Mouse (Mus musculus) neutrophil, adult 5-6 weeks (primary cell): ENCODE data around the gene Ablim1. TPM values are rescaled to one million over a fixed set of nuclear protein-coding genes. Genes with fewer than 3 reads are reported as not detected.

Experiments used
- ATAC-seq: fragments of 151-379, 151-347 bp; 2 replicates; pipeline ENCODE4 v1.8.0; 2017; ENCODE audit warnings: mild to moderate bottlenecking, moderate TSS enrichment; ENCODE audit not compliant: insufficient number of reproducible peaks, poor library complexity, low FRiP score, severe bottlenecking; ENCODE audit errors: extremely low read depth
- total RNA-seq: library from RNA; stranded (forward); fragments of 200-1000 nt; gene quantifications from 2 replicates; pipeline ENCODE4 v1.2.3, GENCODE M21; 2017

Gene Ablim1
- 255 TPM in 2 replicates for total RNA-seq

DNA sequence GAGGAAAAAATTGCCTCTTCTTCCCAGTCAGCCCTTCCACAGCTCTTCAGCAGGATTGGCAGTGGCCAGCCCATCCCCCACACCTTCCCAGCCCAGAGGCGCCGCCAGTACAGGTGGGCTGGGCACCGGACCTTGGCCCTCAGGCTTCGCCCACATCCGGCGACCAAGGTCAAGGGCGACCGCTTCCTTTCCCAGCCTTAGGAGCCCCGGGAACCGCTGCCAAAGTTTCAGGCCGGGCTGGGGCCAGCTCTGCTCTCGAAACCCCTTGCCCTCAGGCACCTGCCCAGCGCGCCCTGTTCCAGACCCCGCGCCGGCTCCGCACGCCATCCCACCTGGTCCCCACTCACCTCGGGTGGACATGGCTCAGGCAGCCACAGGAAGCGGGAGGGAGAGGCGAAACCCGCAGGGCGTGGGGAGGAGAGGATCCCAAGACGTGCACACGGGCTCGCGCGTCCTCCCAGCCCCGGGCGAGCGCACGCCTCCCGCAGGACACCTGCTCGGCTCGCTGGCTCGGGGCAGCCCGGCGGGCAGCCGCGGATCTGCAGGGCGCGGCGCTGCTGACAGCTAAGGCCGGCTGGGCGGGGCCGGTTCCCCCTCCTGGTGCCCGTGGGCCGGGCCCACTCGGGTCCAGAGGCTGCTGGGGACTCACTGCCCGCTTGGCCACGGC, at the start of gene Ablim1:
TSS of gene Ablim1 (minus strand) at position 574 of the 667 bp plus-strand sequence.
- peak; percentile 43; the same call in 1 of the 2 replicates for ATAC-seq

DNA sequence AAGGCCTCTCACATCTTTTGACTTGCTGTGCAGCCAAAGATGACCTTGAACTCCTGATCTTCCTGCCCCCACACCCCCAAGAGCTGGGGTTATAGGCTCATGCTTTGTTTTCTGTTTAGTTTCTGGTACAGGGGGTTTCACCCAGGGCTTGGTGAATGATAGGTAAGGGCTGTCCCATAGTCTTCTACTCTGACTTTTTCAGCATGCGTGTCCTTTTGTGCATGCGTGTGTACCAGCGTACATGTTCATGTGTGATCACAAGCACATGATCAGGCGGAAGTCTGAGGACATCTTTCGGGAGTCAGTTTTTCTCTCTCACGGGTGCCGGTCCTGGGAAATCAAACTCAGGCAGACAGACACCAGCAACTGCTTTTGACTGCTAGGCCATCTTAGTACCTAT, 48.8 kb upstream of the Ablim1 start:
- no peak for ATAC-seq

DNA sequence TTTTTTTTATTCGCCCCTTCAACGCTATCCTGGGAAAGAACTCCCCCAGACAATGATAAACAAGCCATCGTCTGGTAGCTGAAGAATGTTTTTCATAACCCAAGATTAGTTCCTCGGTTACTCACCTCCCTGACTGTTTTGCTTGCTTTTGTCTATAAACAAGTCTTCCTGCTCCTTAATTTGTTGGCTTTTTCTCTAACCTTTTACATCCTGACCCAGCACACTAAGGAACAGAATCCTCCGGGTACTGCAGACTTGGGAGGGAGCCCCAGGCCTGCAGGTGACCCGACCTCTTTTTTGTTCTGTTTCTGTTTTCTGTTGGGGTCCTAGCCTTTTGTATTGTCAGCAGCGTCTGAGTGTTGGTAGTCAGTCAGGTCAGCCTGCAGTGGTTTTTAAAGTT, 48.4 kb upstream of the Ablim1 start:
- no peak for ATAC-seq

DNA sequence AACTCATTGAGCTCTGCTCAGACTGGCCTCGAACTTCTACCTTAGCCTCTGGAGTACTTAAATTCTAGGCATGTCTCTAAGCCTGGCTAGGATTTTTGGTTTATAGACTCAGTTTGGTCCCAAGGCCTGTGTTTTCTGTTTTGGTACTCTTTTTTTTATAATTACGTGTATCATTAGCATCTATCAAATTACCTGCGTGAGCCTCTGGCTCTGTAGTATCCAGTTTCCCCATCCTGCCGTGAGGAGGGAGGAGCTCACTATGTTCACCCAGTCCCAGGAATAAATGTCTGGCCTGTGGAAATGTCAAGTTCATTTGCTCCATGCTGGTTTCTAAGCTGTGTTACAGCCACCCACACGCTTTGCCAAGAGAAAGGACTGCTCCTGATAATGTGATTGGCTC, 47.9 kb upstream of the Ablim1 start:
- ATAC-seq: no peak

DNA sequence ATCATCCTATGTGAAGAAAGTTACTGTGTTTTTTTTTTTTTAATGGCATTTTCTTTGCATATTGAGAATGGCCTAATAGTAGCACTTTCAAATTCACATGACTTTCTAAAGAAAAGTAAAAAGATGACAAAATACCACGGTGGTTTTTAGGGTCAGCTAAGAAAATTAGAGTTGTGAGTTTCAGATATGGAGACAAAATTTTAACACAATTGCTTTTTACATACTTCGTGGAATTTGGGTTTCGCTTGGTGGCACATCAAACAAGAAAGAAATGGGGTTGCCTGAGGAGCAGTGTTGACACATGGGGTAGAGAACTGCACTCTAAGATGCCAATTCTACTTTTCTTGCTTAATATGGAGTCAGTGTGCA, 47.2 kb upstream of the Ablim1 start:
- no peak for ATAC-seq

DNA sequence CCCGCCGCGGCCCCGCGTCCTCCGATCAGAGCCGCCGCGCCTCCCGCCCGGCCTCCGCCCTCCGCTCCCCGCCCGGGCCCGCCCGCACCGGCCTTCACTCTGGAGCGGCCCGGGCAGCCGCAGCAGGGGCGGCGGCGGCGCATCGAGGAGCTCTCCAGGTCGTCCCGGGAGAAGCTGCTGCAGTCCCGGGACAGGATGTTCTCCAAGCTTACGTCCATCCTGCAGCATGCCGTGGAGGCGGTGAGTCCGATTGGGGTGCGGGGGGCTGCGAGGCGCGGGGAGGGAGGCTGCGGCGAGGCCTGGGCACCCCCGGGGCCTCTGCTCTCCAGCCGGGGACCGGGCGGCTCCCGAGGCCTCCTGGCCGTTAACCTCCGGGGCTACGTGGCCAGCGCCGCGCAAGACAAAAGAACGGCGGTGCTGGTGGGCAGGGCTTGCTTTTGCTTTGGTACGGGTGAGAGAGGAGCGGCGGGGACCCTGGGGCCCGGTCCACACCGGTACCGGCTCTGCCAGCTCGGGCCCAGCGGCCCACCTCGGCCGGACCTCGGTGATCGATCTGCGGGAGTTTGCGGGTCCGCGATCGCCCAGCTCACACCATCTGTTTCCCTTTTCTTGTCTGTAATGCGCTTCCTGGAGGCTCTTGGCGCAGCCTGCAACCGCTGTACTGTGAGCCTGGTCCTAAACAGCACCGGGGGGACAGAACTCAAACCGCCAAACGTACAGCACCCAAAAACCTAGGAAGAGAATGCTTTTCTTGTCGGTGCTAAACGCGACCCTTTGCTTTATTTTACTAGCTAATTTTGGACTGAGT, 46.6 kb upstream of the Ablim1 start:
- ATAC-seq: no peak

DNA sequence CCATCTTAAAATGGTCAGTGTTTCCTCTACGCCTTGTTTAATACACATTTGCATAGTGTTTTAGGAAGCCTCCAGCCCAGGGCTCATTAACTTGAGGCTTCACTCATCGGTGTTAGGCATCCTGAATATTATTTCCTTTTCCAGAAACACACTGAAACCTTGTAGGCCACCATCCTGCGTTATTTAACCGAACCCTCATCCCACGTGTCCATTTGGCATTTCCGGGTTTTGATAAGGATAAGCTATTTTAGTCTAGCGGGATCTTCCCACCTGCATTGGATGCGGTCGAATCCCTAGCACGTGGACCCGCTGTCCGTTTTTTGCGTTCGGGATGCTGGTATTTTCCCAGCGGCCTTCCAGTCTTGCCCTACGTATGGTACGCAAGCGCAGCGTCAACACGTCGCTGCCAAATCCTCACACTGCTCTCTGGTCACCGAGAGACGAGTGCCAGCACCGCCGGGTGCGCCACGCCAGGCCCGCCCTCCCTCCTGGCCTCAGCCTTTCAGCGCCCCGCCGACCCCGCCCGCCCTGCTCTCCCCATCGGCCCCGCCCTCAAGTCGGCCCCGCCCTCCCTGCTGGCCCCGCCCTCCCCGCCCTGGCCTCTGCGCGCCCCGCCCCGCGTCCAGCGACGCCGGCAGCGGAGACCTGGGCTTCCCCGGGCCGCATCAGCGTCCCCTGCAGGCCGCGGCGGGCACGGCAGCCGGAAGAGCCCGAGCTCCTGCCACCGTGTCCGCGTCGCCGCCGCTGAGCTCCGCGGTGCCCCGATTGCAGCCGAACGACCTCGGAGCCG, 45.8 kb upstream of the Ablim1 start, which contains the start of gene Fam160b1:
TSS of gene Fam160b1 (plus strand) at position 340 of the 790 bp plus-strand sequence.
- ATAC-seq: peak; percentile 68

DNA sequence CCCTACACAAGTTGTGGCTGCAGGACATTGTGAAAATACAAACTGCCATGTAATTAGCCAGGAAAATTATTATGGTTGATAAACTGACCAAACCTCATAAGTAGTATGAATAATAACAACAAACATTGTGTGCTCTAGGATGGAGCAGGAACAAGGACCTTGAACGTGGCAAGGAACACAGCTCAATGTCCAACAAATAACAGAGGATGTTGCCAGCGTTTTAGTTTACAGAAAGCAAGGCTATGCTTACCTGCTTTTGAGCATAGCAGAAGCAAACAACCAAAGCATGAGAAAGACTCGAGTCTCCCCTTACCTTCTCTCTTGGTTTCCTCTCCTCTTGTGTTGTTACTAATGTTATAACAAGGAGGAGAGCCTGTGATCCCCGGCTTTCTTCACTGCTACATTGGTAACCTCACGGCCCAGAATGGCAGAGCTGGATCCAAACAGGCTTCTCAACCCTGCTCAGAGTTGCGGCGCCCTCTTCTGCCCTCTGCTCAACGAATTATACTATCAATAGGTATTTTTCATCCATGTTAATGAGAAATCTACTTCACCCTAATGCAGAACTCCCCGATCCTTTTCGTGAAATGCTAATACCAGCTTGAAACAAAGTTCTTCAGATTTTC, 45.1 kb upstream of the Ablim1 start:
- ATAC-seq: no peak

DNA sequence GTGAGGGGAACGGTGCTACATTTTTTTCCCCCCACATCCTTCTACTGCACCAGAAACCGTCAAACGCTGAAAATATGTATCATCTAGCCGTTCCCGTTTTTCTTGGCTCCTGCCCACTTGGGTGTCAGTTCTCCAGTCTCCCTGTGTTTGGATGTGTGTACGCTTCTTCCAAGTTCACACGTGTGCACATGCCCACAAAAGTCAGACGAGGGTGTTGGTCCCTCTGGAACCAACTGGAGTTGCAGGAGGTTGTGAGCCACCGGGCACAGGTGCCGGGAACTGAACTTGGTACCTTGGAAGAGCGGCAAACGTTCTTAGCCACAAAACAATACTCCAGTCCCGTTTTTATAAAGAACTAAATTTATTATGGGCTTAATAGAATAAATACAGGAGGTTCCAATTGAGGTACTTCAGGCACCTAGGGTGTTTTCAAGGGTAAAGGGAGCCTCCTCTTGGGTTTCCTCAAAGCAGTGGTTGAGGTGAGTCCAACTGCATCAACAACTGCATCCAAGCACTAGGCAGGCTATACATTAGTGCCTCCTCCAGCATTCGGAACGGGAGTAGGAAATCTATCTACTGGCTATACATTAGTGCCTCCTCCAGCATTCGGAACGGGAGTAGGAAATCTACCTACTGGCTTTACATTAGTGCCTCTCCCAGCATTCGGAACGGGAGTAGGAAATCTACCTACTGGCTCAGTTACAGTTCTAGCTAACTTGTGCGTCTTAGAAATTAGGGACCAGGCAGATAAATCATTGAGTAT, 44.3 kb upstream of the Ablim1 start:
- ATAC-seq: no peak

DNA sequence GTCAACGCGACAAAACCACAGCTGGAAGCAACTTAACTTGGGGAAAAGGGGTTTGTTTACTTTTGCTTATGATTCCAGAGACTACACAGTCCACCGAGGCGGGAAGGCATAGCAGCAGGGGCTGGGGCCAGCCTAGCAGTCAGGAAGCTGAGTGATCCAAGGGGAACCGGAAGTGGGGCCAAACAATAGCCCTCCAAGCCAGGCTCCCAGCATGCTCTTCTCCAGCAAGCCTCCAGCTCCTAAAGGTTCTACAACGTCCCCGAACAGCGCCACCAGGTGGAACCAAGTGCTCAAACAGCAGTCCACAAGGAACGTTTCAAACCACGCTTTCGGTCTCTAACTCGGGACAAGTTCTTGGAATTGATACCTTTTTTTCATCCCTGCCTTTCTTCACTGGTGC, 43.6 kb upstream of the Ablim1 start:
- peak; percentile 45 for ATAC-seq

DNA sequence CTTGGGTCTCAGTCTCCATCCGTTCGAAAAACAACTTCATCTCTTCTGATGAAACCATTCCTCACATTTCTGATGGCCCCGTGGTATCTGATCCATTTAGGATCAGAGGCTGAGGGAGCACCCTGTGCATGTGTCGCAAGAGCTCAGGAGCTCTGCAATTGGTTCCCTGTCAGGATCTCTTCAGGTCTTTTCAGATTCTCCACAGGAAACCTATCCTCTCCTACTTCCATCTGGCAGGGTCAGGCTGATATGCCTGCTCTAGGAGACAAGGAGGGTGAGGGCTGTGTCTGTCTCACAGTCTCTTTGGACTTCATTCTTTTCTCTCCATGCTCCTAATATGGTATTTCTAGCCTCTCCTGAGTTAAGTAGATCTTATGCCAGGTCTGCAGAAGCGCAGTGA, 43.1 kb upstream of the Ablim1 start:
- no peak for ATAC-seq

DNA sequence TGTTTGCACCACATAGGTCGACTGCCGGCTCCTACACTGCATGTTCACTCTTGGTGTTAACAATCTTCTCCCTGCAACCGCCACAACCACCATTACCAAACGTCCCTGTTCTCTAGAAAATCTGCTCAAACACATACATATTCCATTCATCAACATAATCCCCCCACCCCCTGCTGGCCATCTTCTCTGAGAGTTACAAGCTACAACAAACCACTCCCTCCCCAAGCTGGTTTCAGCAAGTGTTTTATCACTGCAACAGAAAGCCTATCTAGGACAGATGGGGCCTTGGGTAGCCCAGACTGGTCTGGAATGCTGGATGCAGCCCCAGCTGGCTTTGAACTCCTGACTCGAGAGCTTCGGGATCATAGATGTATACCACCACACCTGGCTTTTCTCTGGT, 42.5 kb upstream of the Ablim1 start:
- no peak for ATAC-seq

DNA sequence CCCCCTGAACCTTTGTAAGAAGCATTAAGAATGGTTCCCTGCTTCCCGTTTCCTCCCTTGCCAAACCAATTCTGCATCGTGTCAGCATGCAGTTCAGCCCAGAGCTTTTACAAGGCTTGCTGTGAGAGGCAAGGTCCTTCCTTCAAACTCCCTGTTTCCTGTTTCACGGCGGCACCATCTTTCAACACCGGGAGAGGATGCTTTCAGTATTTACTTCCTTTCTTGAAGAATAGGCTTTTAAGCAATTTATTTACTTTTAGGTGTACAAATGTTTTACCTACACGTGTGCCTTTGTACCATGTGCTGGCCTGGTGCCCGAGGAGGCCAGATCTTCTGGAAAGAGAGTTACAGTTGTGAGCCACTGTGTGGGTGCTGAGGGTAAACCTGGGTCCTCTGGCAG, 41.6 kb upstream of the Ablim1 start:
- ATAC-seq: no peak

DNA sequence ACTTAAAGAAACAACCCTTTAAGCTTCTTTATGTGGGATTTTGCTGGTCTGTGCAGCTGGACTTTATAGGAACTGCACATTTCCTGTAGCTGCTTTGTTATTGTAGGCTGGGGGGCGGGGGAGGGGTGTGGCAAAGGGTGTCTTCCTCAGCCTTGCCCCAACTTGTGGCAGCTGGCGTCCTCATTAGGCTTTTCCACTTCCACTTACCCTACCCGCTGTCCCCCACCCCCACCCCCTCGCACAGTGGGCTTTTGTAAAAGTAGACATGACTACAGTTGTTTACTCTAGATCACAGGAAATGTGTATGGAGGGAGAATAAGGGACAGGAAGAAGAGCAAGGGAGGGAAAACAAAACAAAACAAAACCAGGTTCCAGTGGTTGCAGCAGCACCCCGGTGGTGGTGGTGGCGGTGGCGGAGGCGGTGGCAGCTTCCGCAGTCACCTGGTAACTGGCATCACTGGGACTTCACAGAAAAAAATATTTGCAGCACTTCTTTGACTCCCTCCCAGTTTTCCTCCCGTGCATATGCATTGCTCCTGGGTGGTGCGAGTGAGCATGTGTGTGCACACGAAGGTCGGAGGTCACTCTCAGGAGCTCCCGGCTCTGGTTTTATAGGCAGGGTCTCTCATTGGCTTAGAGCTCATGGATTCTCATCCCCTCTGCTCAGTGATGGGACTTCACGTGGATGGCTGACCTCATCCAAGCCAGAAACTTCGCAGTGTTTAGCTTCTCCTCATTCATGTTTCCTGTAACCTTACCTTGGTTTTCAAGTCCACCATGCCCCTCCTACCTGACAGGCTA, 40.9 kb upstream of the Ablim1 start:
- peak; percentile 58 for ATAC-seq

DNA sequence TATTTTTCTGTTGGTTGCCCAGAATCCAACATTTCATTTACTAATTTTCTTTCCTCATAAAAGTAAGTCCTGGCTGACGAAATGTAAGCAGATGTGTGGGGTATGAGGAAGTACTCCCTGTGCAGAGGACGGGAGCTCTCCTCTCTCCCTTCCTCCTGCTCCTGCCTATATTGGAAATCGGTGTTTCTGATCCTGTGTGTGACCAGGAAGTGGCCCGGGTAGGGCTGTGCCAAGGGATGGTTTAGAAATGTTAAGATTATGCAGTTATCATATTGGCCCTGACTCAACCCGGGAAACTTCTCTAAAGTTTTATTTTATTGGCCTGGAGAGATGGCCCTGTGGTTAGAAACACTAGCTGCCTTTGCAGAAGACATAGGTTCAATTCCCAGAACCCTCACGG, 40.0 kb upstream of the Ablim1 start:
- ATAC-seq: no peak

DNA sequence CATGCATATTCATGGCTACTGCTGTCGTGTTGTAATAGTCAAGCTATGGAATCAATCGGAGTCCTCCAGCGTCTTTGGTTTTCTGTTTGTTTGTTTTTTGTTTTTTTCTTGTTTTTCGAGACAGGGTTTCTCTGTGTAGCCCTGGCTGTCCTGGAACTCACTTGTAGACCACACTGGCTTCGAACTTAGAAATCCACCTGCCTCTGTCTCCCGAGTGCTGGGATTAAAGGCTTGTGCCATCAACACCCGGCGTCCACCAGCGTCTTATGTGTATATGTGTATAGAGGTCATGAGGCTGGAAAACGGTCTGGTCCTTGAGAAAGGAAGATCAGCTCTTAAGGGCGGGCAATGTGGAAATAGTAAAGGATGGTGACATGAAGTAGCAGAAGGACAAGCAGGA, 39.3 kb upstream of the Ablim1 start:
- no peak for ATAC-seq

DNA sequence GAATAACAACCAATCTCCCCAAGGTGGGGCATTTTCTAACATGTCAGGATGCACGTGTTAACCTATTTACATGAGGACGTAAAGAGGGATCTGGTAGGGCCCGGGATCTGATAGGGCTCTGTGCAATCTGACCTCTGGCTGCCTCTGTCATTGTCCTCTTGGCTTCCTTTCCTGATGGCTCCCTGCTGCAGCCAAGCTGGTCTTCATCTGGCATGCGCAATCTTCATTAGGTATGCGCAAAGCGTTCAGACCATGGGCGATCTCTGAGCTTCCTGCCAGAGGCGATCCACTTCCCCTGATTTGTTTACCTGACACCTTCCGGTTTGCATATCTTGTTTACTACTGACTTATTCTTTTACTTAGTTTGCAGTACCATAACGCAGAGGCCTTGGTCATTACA, 38.5 kb upstream of the Ablim1 start:
- ATAC-seq: no peak

DNA sequence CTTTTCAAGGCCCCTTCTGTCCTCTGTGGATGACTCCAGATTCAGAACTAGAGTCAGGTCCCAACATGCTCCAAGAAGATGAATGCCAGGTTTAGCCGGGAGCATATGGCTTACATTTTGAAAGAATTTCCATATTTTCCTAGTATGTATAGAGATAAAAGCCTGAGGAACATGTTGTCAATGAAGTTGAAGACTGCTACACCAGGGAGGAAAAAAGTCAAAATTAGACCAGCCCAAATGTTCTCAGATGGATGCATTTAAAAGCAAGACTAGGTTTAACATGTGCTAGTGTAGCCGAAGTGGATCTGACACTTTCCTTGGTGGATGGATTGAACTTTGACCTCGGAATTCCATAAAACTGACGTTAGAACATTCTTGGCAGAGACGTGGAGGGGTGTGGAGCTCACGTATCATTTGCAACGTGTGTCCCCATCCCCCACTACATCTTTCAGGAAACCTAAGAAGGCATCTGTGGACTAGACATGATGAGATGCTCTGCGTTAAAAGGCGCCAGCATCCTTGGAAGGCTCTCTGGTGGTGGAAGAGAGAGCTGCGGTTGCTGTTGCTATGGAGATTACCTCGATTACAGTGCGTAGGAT, 37.7 kb upstream of the Ablim1 start:
- no peak for ATAC-seq
